Mouse (Mus musculus): ENCODE data around the gene Ank3.

The Ank3 gene

GRCm38 (mm10) chr10:69575451-69575850 is 176.9 kb downstream of the Ank3 start:
- DNase-seq = no peak

GRCm38 (mm10) chr10:69576264-69576663 is 177.7 kb downstream of the Ank3 start:
- DNase-seq = no peak

GRCm38 (mm10) chr10:69577061-69577728 is 178.6 kb downstream of the Ank3 start:
- DNase-seq = no peak

- DNase-seq = no peak
Measured at GRCm38 (mm10) chr10:69577729-69578061, 179.1 kb downstream of the Ank3 start.

- DNase-seq = no peak
Measured at GRCm38 (mm10) chr10:69579585-69579984, 181.0 kb downstream of the Ank3 start.

- DNase-seq = no peak
Measured at GRCm38 (mm10) chr10:69581525-69581924, 183.0 kb downstream of the Ank3 start.

GRCm38 (mm10) chr10:69583874-69584481 is 185.4 kb downstream of the Ank3 start:
- DNase-seq = peak; percentile 71 to 79

- DNase-seq = no peak
Measured at GRCm38 (mm10) chr10:69584566-69584965, 186.0 kb downstream of the Ank3 start.

GRCm38 (mm10) chr10:69585271-69585670 is 186.7 kb downstream of the Ank3 start:
- no peak for DNase-seq

- peak; percentile 32 to 73 for DNase-seq
Measured at GRCm38 (mm10) chr10:69594186-69595131, 195.9 kb downstream of the Ank3 start.

- no peak for DNase-seq
Measured at GRCm38 (mm10) chr10:69595487-69595886, 196.9 kb downstream of the Ank3 start.

GRCm38 (mm10) chr10:69601471-69601870 is 202.9 kb downstream of the Ank3 start:
- DNase-seq = no peak

GRCm38 (mm10) chr10:69602711-69603110 is 204.1 kb downstream of the Ank3 start:
- DNase-seq = no peak

GRCm38 (mm10) chr10:69604609-69605008 is 206.0 kb downstream of the Ank3 start:
- DNase-seq = no peak

- DNase-seq = no peak
Measured at GRCm38 (mm10) chr10:69605211-69605610, 206.6 kb downstream of the Ank3 start.

- DNase-seq = peak in 1 of 2 experiments; percentile 22
Measured at GRCm38 (mm10) chr10:69607611-69608119, 209.1 kb downstream of the Ank3 start.

- DNase-seq = no peak
Measured at GRCm38 (mm10) chr10:69611314-69611713, 212.7 kb downstream of the Ank3 start.

GRCm38 (mm10) chr10:69611839-69612340 is 213.3 kb downstream of the Ank3 start:
- DNase-seq = peak; percentile 54 to 81

- DNase-seq = peak in 1 of 2 experiments; percentile 12
Measured at GRCm38 (mm10) chr10:69616953-69617352, 218.4 kb downstream of the Ank3 start.

GRCm38 (mm10) chr10:69617537-69618112 is 219.1 kb downstream of the Ank3 start:
- DNase-seq = peak; percentile 28

GRCm38 (mm10) chr10:69620692-69621382 is 222.3 kb downstream of the Ank3 start:
- DNase-seq = no peak

- no peak for DNase-seq
Measured at GRCm38 (mm10) chr10:69627767-69628166, 229.2 kb downstream of the Ank3 start.
